Mouse (Mus musculus) MEL (cell line): ENCODE data around the gene Icos. TPM values are rescaled to one million over a fixed set of nuclear protein-coding genes. Genes with fewer than 3 reads are reported as not detected.

Source experiments
- DNase-seq: peaks from one replicate; pipeline ENCODE4 v3.0.0; 2011; ENCODE audit warnings: low read depth, low spot score
- H3K27ac ChIP-seq: 2 replicates; pipeline ENCODE4 v1.5.1; 2012; ENCODE audit warnings: low read depth, mild to moderate bottlenecking, control low read depth, low read length, moderate library complexity; ENCODE audit not compliant: control insufficient read depth
- H3K27me3 ChIP-seq, 2 experiments: fragments of 150-350 bp in 1 of 2; sonication (generic) in 1 of 2; 2 replicates each; pipeline ENCODE4 v1.6.1; 2012; ENCODE audit warnings: low read length in 2 of 2, mild to moderate bottlenecking in 2 of 2, improper control_type of control experiment in 1 of 2, moderate library complexity in 1 of 2; ENCODE audit not compliant: insufficient read depth in 2 of 2, control insufficient read depth in 1 of 2
- H3K36me3 ChIP-seq, 2 experiments: 2 replicates each; pipeline ENCODE4 v1.6.1; 2012 to 2014; ENCODE audit warnings: low read length in 2 of 2, improper control_type of control experiment in 1 of 2, inconsistent platforms in 1 of 2, mild to moderate bottlenecking in 1 of 2; ENCODE audit not compliant: insufficient read depth in 2 of 2, control insufficient read depth in 1 of 2
- H3K4me1 ChIP-seq, 2 experiments: fragments of 150-350 bp in 1 of 2; sonication (generic) in 1 of 2; 2 replicates each; pipeline ENCODE4 v1.6.1; 2012; ENCODE audit warnings: low read length in 2 of 2, improper control_type of control experiment in 1 of 2, mild to moderate bottlenecking in 1 of 2; ENCODE audit not compliant: insufficient read depth in 2 of 2, control insufficient read depth in 1 of 2
- H3K4me3 ChIP-seq, 2 experiments: fragments of 150-350 bp in 1 of 2; sonication (generic) in 1 of 2; 2 replicates each; pipeline ENCODE4 v1.5.1; 2012; ENCODE audit warnings: low read depth in 2 of 2, low read length in 2 of 2, mild to moderate bottlenecking in 2 of 2, moderate library complexity in 2 of 2, control low read depth in 1 of 2, improper control_type of control experiment in 1 of 2; ENCODE audit not compliant: control insufficient read depth in 1 of 2, insufficient read depth in 1 of 2
- H3K79me2 ChIP-seq: 2 replicates; pipeline ENCODE4 v1.6.1; 2012; ENCODE audit warnings: mild to moderate bottlenecking, low read length, moderate library complexity; ENCODE audit not compliant: control insufficient read depth, poor library complexity, insufficient read depth
- H3K9ac ChIP-seq: 2 replicates; pipeline ENCODE4 v1.6.1; 2012; ENCODE audit warnings: low read depth, mild to moderate bottlenecking, control low read depth, low read length, moderate library complexity; ENCODE audit not compliant: control insufficient read depth, poor library complexity, severe bottlenecking
- H3K9me3 ChIP-seq: fragments of 150-350 bp; sonication (generic); replicated peaks from 2 replicates; pipeline ENCODE4 v1.6.1; 2012; ENCODE audit warnings: mild to moderate bottlenecking, low read length, improper control_type of control experiment, moderate library complexity; ENCODE audit not compliant: insufficient read depth
- BHLHE40 ChIP-seq: IDR thresholded peaks from 2 replicates; pipeline ENCODE4 v1.6.1; 2012; ENCODE audit warnings: low read depth, mild to moderate bottlenecking, inconsistent platforms, low read length, improper control_type of control experiment, borderline replicate concordance
- CHD1 ChIP-seq: IDR thresholded peaks from 2 replicates; pipeline ENCODE4 v1.6.1; 2012; ENCODE audit warnings: low read depth, mild to moderate bottlenecking, inconsistent platforms, low read length, improper control_type of control experiment
- CHD2 ChIP-seq: IDR thresholded peaks from 2 replicates; pipeline ENCODE4 v1.6.1; 2011; ENCODE audit warnings: low read length, improper control_type of control experiment
- CTCF ChIP-seq, 3 experiments: IDR thresholded peaks in 2 of 3; conservative IDR thresholded peaks in 1 of 3; 2 replicates each; pipeline ENCODE4 v1.5.1; 2011 to 2012; ENCODE audit warnings: low read length in 3 of 3, low read depth in 2 of 3, mild to moderate bottlenecking in 2 of 3, improper control_type of control experiment in 1 of 3, inconsistent platforms in 1 of 3, mixed read lengths in 1 of 3, moderate library complexity in 1 of 3; ENCODE audit not compliant: control insufficient read depth in 1 of 3, insufficient read depth in 1 of 3, poor library complexity in 1 of 3, severe bottlenecking in 1 of 3
- ELF1 ChIP-seq: IDR thresholded peaks from 2 replicates; pipeline ENCODE4 v1.6.1; 2014; ENCODE audit warnings: low read depth, mild to moderate bottlenecking, inconsistent platforms, low read length, improper control_type of control experiment, moderate library complexity
- EP300 ChIP-seq, 2 experiments: IDR thresholded peaks; 2 replicates each; pipeline ENCODE4 v1.6.1; 2011; ENCODE audit warnings: improper control_type of control experiment in 2 of 2, low read length in 2 of 2, low read depth in 1 of 2, mild to moderate bottlenecking in 1 of 2
- GATA1 ChIP-seq: IDR thresholded peaks from 2 replicates; pipeline ENCODE4 v1.6.1; 2011; ENCODE audit warnings: low read depth, low read length, improper control_type of control experiment
- MAFK ChIP-seq: IDR thresholded peaks from 2 replicates; pipeline ENCODE4 v1.6.1; 2011; ENCODE audit warnings: low read depth, mild to moderate bottlenecking, low read length, improper control_type of control experiment, borderline replicate concordance
- MAX ChIP-seq: IDR thresholded peaks from 2 replicates; pipeline ENCODE4 v1.6.1; 2011; ENCODE audit warnings: low read length, improper control_type of control experiment
- MEF2A ChIP-seq: IDR thresholded peaks from 2 replicates; pipeline ENCODE4 v1.6.1; 2014; ENCODE audit warnings: low read depth, mild to moderate bottlenecking, inconsistent platforms, low read length, improper control_type of control experiment; ENCODE audit not compliant: poor library complexity, insufficient replicate concordance, severe bottlenecking; ENCODE audit errors: extremely low read depth
- MXI1 ChIP-seq: IDR thresholded peaks from 2 replicates; pipeline ENCODE4 v1.6.1; 2011; ENCODE audit warnings: mild to moderate bottlenecking, low read depth, low read length, improper control_type of control experiment
- MYB ChIP-seq: IDR thresholded peaks from 2 replicates; pipeline ENCODE4 v1.6.1; 2011; ENCODE audit warnings: mild to moderate bottlenecking, low read depth, low read length, improper control_type of control experiment
- NELFE ChIP-seq: IDR thresholded peaks from 2 replicates; pipeline ENCODE4 v1.6.1; 2011; ENCODE audit warnings: low read depth, low read length, improper control_type of control experiment
- POLR2A ChIP-seq, 2 experiments: IDR thresholded peaks; 2 replicates each; pipeline ENCODE4 v1.6.1; 2011 to 2012; ENCODE audit warnings: low read length in 2 of 2, mild to moderate bottlenecking in 2 of 2, control low read depth in 1 of 2, improper control_type of control experiment in 1 of 2, low read depth in 1 of 2, moderate library complexity in 1 of 2; ENCODE audit not compliant: control insufficient read depth in 1 of 2, insufficient read depth in 1 of 2, poor library complexity in 1 of 2
- POLR2AphosphoS2 ChIP-seq: IDR thresholded peaks from 2 replicates; pipeline ENCODE4 v1.6.1; 2011; ENCODE audit warnings: low read length, improper control_type of control experiment
- RAD21 ChIP-seq: IDR thresholded peaks from 2 replicates; pipeline ENCODE4 v1.6.1; 2011; ENCODE audit warnings: mild to moderate bottlenecking, low read depth, low read length, improper control_type of control experiment
- SIN3A ChIP-seq: IDR thresholded peaks from 2 replicates; pipeline ENCODE4 v1.6.1; 2012; ENCODE audit warnings: low read length, improper control_type of control experiment, inconsistent platforms
- SMC3 ChIP-seq: IDR thresholded peaks from 2 replicates; pipeline ENCODE4 v1.6.1; 2011; ENCODE audit warnings: low read depth, low read length, improper control_type of control experiment
- TCF12 ChIP-seq: IDR thresholded peaks from 2 replicates; pipeline ENCODE4 v1.6.1; 2014; ENCODE audit warnings: low read depth, mild to moderate bottlenecking, inconsistent platforms, low read length, improper control_type of control experiment, moderate library complexity
- UBTF ChIP-seq: IDR thresholded peaks from 2 replicates; pipeline ENCODE4 v1.6.1; 2012; ENCODE audit warnings: low read depth, mild to moderate bottlenecking, inconsistent platforms, low read length, improper control_type of control experiment, moderate library complexity, borderline replicate concordance; ENCODE audit not compliant: insufficient read depth
- USF1 ChIP-seq: IDR thresholded peaks from 2 replicates; pipeline ENCODE4 v1.6.1; 2014; ENCODE audit warnings: low read depth, mild to moderate bottlenecking, inconsistent platforms, low read length, improper control_type of control experiment, moderate library complexity
- USF2 ChIP-seq, 2 experiments: IDR thresholded peaks; 2 replicates each; pipeline ENCODE4 v1.6.1; 2011 to 2012; ENCODE audit warnings: improper control_type of control experiment in 2 of 2, low read length in 2 of 2, borderline replicate concordance in 1 of 2, inconsistent platforms in 1 of 2, low read depth in 1 of 2, mild to moderate bottlenecking in 1 of 2; ENCODE audit not compliant: insufficient read depth in 1 of 2
- ZKSCAN1 ChIP-seq: IDR thresholded peaks from 2 replicates; pipeline ENCODE4 v1.6.1; 2012; ENCODE audit warnings: low read depth, mild to moderate bottlenecking, inconsistent platforms, low read length, improper control_type of control experiment, moderate library complexity
- ZMIZ1 ChIP-seq: IDR thresholded peaks from 2 replicates; pipeline ENCODE4 v1.6.1; 2012; ENCODE audit warnings: low read depth, mild to moderate bottlenecking, inconsistent platforms, low read length, improper control_type of control experiment, moderate library complexity
- polyA plus RNA-seq, 2 experiments: library from polyadenylated mRNA; stranded (reverse) in 1 of 2; unstranded in 1 of 2; fragments of >175 nt in 1 of 2; fragments of >200 nt in 1 of 2; gene quantifications; 2 replicates each; pipeline versions ENCODE4 v1.2.1 to v1.2.4; 2012; ENCODE audit warnings: low replicate concordance in 2 of 2, low read depth in 1 of 2; ENCODE audit not compliant: insufficient read length in 2 of 2, insufficient read depth in 1 of 2, missing spikeins in 1 of 2
- total RNA-seq: library from RNA; depleted of rRNA; stranded (reverse); fragments of 300-350 nt; gene quantifications from 2 replicates; pipeline ENCODE4 v1.2.3, GENCODE M21; 2012

Icos gene
- total and polyA plus RNA-seq, 3 experiments, result not detected

GRCm38 (mm10) chr1:60930397-60930796, 47.3 kb upstream of the Icos start:
- no peaks in the 10 kb centered on the region for H3K9me3 ChIP-seq
- TF ChIP-seq POLR2AphosphoS2, result no peak
- TF ChIP-seq BHLHE40, result no peak
- TF ChIP-seq SMC3, result no peak
- TF ChIP-seq MEF2A, result no peak
- TF ChIP-seq CHD2, result no peak
- TF ChIP-seq POLR2A (IDR thresholded peaks at IDR 0.05; ENCODE audit: control insufficient read depth in 1 of 2, insufficient read depth in 1 of 2, low read depth in 1 of 2, low read length in 2 of 2, poor library complexity in 1 of 2), result no peak
- TF ChIP-seq SIN3A, result no peak
- TF ChIP-seq, all 39 proteins: peak for 0
- DNase-seq, result no peak

GRCm38 (mm10) chr1:60935968-60936581, 41.7 kb upstream of the Icos start:
- Histone ChIP-seq H3K4me3 (no peak overlapping the region), H3K27ac (no peak overlapping the region), H3K79me2 (no peaks in the 10 kb centered on the region), H3K36me3 (no peaks in the 10 kb centered on the region), H3K27me3 (no peaks in the 10 kb centered on the region), H3K4me1 (no peaks in the 10 kb centered on the region), H3K9ac (no peak overlapping the region), H3K9me3 (no peaks in the 10 kb centered on the region)
- DNase-seq, result no peak
- TF ChIP-seq CHD1 (no peak), TCF12 (no peak), ZMIZ1 (no peak), EP300 (IDR thresholded peaks at IDR 0.05; ENCODE audit: low read depth in 1 of 2, low read length in 2 of 2) (no peak), GATA1 (no peak), NELFE (no peak), MXI1 (no peak)

More at GRCm38 (mm10) chr1:60930397-60930796, 47.3 kb upstream of the Icos start:
- H3K27me3 ChIP-seq, result no peaks in the 10 kb centered on the region
- H3K36me3 ChIP-seq, result no peaks in the 10 kb centered on the region
- no peaks in the 10 kb centered on the region for H3K4me1 ChIP-seq
- no peak overlapping the region for H3K4me3 ChIP-seq
- H3K9ac ChIP-seq, result no peak overlapping the region
- H3K27ac ChIP-seq, result no peak overlapping the region
- H3K79me2 ChIP-seq, result no peaks in the 10 kb centered on the region

- no peaks in the 10 kb centered on the region for H3K36me3 ChIP-seq
- no peaks in the 10 kb centered on the region for H3K79me2 ChIP-seq
- H3K27me3 ChIP-seq, result no peaks in the 10 kb centered on the region
- no peaks in the 10 kb centered on the region for H3K4me1 ChIP-seq
- no peak overlapping the region for H3K4me3 ChIP-seq
- H3K9ac ChIP-seq, result no peak overlapping the region
- no peak overlapping the region for H3K27ac ChIP-seq
- no peak for DNase-seq
- no peaks in the 10 kb centered on the region for H3K9me3 ChIP-seq
- TF ChIP-seq MYB, result no peak
- no peak for TF ChIP-seq NELFE
- no peak for TF ChIP-seq CTCF (IDR thresholded peaks at IDR 0.05 in 2 of 3, conservative IDR thresholded peaks at IDR 0.05 in 1 of 3; ENCODE audit: control insufficient read depth in 1 of 3, insufficient read depth in 1 of 3, low read depth in 2 of 3, low read length in 3 of 3, poor library complexity in 1 of 3, severe bottlenecking in 1 of 3)
- TF ChIP-seq BHLHE40, result no peak
- TF ChIP-seq GATA1, result no peak
- TF ChIP-seq UBTF, result no peak
- TF ChIP-seq USF2 (IDR thresholded peaks at IDR 0.05; ENCODE audit: borderline replicate concordance in 1 of 2, insufficient read depth in 1 of 2, low read depth in 1 of 2, low read length in 2 of 2), result no peak
- TF ChIP-seq ZMIZ1, result no peak
- TF ChIP-seq USF1, result no peak
- TF ChIP-seq MAFK, result no peak
- TF ChIP-seq MAX, result no peak
- no peak for TF ChIP-seq ZKSCAN1
- no peak for TF ChIP-seq SIN3A
- no peak for TF ChIP-seq CHD2
- TF ChIP-seq ELF1, result no peak
- TF ChIP-seq RAD21, result no peak
Measured at GRCm38 (mm10) chr1:60936963-60937711, 40.6 kb upstream of the Icos start.
